Mouse (Mus musculus): ENCODE measurements around the gene Scn1a.

Gene Scn1a

DNA sequence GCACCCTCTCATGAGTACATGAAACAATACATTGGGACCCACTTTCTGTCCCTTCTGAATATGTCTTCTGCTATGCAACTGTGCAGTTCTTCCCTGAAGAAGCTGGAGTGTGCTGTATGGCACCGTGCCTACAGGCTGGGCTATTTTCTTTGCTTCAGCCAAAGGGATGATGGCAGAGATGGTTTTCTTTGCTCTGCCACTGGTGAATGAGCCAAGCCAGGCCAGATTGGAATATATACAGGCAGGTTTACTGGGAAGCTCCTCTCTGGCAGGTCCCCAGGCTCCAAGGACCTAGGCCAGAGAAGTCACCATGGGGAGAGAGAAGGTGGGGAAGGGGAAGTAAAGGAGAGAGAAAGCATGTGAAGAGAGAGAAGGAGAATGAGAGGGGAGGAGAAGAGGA, 200.3 kb downstream of the Scn1a start:
- peak; percentile 20 for DNase-seq

DNA sequence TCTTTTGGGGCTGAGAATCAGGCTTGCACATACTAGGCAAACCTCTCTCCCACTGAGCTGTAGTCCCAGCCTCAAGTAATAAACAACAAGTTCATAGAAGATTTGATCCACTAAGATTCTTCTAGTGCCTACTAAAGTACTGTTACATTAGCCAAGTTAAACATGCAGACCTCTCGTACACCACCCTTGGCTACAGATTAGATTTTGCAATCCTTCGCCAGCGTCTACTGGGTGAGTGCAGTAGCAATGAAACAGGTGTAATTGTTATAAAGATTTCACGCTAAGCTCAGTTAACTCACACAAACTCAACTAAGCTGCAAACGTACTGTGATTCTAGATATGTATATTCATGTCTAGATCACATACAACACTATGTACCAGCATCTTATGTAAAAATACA, 201.8 kb downstream of the Scn1a start:
- DNase-seq = no peak

DNA sequence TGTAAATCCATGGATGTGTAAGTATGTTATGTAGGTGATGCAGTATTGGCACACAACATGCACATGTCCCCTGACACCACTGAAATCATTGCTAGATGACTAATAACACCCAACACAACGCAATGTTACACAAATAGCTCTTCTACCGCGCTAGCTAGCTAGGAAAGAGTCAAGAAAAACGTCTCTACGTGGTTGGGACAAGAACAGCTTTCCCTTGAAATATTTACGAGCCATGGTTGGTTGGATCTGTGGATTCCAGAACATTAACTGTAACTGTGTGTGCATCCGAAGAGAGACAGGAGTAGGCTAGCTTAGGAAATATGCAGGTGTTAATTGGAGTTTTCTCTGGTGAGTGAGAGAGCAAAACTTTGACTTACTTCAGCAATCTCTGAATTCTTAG, 219.7 kb downstream of the Scn1a start:
- no peak for DNase-seq

Data from cerebellum, adult 11 months (tissue).